Mouse (Mus musculus): ENCODE results near the gene Efcab1.

Efcab1 gene

GRCm38 (mm10) chr16:15014724-15015123, 108.3 kb downstream of the Efcab1 start:
- DNase-seq (ENCODE audit: low spot score), result no peak
